Mouse (Mus musculus) gastrocnemius, postnatal 14 days (tissue): ENCODE measurements at regions not wholly inside any gene's neighbourhood (a gene's known extent, or its start where the extent isn't known, plus 50 kb on each side); places are given as distances from the start of the nearest gene placed in this dataset.
A peak's percentile ranks its signal among the peaks of the same experiment; 100 is the strongest.

Experiments
- DNase-seq: peaks from one replicate; pipeline ENCODE4 v3.0.0; 2021; ENCODE audit warnings: mixed read lengths
- intact Hi-C: fragments of 180-260 bp; cut with DNase I; formaldehyde crosslinking; loops from one replicate; pipeline ENCODE4 v1.15.1; 2025; ENCODE audit warnings: low total_unique reads

- intact Hi-C loops = no loop called here
- no peak for DNase-seq
These were observed 235.5 kb upstream of the Myocd start for GRCm38 (mm10) chr11:65505106-65505865.

GRCm38 (mm10) chr11:65497979-65498378, 228.2 kb upstream of the Myocd start:
- intact Hi-C loops = no loop called here
- no peak for DNase-seq

- no peak for DNase-seq
- intact Hi-C loops = no loop called here
These were observed 227.6 kb upstream of the Myocd start for GRCm38 (mm10) chr11:65497415-65497814.

GRCm38 (mm10) chr11:65495034-65495433, 225.2 kb upstream of the Myocd start:
- intact Hi-C loops = no loop called here
- DNase-seq = no peak

GRCm38 (mm10) chr11:65490426-65490825, 220.6 kb upstream of the Myocd start:
- intact Hi-C loops = no loop called here
- DNase-seq = no peak

DNA sequence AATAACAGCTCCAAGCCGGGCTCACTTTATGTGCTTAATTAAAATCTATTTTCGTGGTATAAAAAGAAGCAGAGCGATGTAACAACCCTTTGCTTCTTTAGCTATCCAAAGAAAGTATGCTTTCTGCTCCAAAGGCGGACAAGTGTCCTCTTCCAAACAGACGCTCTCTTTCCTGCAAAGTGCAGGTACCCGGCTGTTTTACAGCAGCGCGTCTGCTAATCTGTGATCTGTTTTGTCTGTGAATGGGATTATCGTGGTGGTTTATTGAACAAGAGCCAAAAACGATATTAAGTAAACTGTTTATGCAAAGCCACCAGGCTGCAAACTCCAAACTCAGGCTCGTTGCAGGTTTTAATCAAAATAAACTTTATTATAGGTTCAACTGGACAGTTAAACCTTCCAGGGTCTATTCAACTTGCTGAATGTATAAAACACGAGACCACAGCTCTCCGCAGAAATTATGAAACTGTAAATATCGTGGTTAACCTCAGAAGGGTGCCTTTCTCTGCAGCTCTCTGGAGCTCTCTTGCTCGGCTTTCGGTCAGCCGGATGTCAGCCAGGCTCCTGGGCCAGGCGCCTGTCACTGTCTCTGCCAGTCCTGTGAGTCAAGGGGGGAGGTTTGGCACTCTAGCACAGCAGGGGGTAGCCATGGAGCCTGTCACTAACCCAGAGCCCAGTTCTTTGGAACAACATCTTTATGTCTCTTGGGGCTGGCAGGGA, 206.2 kb upstream of the Myocd start:
- DNase-seq = peak; percentile 26
- intact Hi-C loops = no loop called here

DNA sequence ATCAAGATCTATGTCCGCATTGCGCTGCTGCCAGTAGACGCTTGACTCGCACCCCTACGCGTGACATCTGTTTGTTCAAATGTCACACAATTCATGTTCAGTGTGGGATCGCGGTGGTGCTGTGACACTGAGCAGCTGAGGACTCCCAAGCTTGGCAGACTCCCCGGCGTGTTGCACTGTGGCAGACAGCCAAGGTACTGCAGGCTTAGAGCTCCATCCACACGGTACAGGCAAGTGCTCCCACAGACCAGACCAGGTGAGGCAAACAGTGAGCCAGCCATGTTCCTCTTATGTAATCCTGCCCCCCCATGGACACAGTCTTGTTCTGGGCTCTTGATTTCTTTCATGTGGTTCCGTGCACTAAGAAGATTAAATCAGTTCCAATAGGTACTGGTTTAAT, 205.5 kb upstream of the Myocd start:
- peak; percentile 57 for DNase-seq
- intact Hi-C loops = no loop called here

DNA sequence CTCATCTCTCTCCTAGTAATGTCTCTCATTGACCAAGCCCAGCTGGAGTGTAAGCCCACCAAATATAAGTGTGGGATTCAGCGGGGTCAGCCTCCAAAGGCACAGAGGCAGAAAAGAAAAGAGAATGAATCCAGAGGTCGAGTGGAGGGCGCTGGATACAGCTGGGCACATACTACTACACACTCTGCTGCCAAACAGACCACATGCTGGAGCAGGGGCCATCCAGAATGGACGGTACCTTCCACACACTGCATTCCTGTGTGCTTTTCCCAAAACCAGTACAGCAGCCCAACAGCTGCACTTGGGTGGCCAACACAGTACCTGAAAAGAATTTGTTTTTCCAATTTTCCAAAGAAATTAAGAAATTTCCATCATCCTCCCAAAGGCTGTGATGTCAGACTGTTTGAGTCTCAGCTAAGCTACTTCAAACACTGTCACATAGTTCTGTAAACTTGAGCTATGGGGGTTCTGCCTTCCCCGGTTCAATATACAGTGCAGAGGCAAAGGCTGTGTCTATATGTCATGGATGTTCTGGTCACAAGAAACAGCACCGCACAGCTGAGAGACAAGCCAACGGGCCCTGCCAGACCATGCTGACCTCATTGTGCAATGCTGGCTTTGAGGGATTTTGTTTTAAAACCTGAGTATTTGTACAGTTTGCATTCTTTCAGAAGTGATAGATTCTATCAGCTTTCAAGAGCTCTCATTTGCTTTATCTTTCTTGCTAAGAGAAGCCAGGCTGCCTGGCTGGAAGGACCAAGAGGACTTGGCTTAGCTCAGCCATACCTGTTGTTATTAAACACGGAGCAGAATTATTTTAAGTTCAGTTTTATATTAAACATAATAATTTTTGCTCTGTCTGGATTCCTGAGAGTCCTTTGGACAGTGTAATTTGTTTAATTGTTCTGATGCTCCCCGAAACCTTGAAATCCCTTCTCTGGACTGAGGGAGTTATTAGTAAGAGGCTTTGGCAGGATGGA, 200.3 kb upstream of the Myocd start:
- intact Hi-C loops = no loop called here
- DNase-seq = no peak

DNA sequence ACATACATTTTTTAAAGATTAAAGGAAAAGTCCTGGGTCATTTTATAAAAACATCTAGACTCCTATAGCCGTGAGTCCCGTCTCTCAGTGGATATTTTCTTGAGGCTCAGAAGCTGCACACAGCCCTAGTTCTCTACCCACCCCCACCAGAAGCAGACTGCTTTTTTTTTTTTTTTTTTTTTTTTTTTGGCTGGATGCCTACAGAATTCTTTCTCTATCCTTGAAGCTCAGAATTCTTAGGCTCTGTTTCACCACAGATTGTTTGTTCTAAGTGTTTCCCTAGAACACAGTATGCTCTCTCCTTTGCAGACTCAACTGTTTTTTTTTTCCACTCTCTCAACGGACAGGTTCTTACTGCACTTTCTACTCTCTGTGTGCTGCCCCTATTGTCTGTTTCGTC, 191.3 kb upstream of the Myocd start:
- DNase-seq = no peak
- intact Hi-C loops = no loop called here

- intact Hi-C loops = no loop called here
- no peak for DNase-seq
These were observed 178.6 kb upstream of the Myocd start for GRCm38 (mm10) chr11:65448436-65448835.

- intact Hi-C loops = no loop called here
- no peak for DNase-seq
These were observed 173.8 kb upstream of the Myocd start for GRCm38 (mm10) chr11:65443466-65444024.

DNA sequence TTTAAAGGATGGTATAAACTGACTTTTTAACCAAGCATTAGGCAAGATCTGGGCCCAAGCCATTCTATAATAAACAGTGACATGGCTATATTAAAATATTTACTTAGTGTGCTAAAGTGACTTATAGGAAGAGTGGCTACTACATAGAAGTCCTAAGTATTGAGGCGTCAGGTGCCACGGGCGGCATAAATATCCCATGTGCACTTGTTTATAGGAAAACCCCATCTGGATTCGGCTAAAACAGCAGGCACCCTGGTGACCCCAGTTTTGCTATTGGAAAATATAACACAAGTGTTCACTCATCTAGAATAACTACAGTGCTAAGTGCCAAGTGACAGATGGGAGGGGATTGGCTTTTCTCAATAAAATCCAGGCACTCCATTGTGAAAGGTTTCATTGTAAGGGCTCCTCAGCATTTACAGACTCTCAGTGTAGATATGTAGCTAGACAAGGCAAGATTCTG, 165.9 kb upstream of the Myocd start:
- no peak for DNase-seq
- intact Hi-C loops = no loop called here

GRCm38 (mm10) chr11:65421889-65422288, 152.1 kb upstream of the Myocd start:
- intact Hi-C loops = no loop called here

DNA sequence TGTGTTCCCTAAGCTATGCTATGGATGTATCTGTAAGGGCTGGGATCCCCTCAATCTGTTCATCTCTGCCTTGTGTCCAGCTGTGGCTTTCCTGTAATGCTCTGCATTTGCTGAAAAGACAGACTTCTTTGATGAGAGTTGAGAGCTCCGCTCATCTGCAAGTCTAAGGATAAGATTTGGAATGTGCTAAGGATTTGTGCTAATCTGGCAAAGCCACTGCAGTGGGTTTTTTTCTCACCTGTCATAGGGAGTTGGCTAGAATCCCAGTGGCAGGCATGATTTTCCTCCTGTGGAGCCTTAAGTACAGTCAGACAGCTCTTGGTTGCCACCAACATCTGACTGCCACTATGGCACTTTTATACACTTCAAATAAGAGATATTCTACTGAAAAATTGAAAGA, 138.8 kb upstream of the Myocd start:
- intact Hi-C loops = no loop called here
- DNase-seq = no peak

More at GRCm38 (mm10) chr11:65421889-65422288, 152.1 kb upstream of the Myocd start:
- no peak for DNase-seq

DNA sequence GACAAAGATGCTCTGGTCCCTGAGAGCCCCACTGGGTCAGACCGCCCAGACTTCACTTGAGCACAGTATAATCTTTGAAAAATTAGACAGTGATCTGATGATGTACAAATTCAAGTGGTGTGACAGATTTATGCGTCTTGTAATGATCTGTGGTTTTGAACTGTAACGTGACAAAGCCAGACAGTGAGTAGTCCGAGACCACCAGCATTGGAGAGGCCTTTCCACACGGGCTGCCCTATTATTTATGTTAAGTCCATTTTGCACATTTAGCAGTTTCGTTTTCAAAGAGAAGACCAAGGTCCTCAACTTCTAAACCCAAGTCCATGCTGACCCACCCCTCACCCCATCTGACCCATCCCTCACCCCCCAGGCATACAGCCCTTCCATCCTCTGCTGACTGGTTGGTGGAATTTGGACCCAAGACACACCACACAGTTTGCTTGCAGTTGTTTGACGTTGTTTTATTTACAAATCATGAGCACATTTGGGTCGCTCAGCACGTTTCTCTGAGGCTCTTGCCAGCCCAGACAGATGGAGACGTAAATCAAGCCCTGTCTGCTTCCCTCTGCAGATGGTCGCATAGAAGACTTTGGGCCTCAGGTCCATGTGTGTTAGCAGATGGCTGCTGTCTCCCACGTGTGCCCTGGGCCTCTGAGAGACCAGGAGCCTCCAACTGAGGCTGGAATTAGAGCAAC, 132.8 kb upstream of the Myocd start:
- DNase-seq = no peak
- intact Hi-C loops = no loop called here

GRCm38 (mm10) chr11:65389238-65389637, 119.4 kb upstream of the Myocd start:
- no peak for DNase-seq
- intact Hi-C loops = no loop called here

DNA sequence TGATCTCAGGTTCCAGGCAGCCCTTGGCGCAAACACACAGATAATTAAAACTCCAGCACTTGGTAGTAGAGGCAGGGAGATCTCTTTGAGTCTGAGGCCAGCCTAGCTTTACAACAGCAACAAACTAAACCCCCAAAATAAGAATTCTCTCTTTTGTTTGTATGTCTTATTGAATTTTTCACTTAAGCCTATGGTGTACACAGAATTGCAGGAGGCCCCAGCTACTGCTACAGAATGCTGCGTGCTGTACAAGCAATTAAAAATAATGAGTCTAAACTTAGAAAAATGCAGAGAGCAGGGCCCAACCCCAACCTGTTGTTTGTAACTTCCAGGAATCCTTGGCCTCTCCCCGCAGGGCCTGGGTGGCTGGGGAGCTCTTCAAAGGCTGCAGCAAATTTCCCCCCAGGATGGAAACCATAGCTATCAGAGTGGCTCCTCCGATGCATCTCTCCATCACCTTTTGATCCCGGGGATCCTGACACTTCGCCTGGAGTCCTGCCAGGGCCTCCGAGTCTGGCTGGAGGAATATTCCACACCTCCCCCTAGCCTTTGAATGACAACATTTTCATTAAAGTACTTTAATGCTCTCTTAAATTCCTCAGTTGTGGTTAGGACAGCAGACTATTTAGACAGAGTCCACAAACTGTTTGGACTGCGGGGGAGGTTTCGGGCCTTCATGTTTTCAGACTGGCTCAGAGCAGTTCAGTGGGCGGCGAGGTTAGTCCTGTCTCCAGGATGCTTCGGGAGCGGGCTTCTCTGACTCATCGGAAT, 116.7 kb upstream of the Myocd start:
- DNase-seq = no peak
- intact Hi-C loops = no loop called here

DNA sequence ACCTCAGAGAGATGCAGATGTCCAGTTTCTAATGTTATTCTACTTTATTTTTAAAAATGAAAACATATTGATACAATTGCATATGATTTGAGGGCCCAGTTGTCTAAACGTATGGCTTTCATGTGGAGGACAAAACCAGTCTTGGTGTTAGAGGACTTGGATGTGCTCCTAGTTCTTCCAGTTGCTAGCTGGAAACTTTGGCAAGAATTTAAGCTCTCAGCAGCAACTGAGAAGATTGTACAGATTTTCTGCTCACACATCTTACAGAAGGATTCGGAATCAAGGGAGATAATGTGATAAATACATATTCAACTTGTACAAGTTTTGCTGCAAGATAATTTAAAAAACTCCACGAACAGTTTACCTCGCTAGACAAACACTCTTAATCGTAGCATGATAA, 105.6 kb upstream of the Myocd start:
- no peak for DNase-seq
- intact Hi-C loops = no loop called here
